Mouse (Mus musculus): Measurements from ENCODE around the gene Epb41l5. TPM values are rescaled to one million over a fixed set of nuclear protein-coding genes. Genes with fewer than 3 reads are reported as not detected.
A peak's percentile ranks its signal among the peaks of the same experiment; 100 is the strongest.

Gene Epb41l5
- polyA plus RNA-seq (2012; rRNA removed) = 10.6 and 13.5 TPM in 2 replicates

- peak; percentile 95 for DNase-seq (ENCODE audit: low read depth)
- TF ChIP-seq POLR2A (IDR thresholded peaks at IDR 0.05; ENCODE audit: borderline replicate concordance, extremely low read depth, insufficient read depth, insufficient read length, poor library complexity, severe bottlenecking) (peak; percentile 61; the same call in 1 of the 2 replicates), CTCF (IDR thresholded peaks at IDR 0.05; ENCODE audit: borderline replicate concordance, extremely low read depth, insufficient read depth, insufficient read length) (no peak)
Measured at GRCm38 (mm10) chr1:119648205-119649111, at the start of gene Epb41l5. TSS of gene Epb41l5 (minus strand) at chr1:119649000.

DNA sequence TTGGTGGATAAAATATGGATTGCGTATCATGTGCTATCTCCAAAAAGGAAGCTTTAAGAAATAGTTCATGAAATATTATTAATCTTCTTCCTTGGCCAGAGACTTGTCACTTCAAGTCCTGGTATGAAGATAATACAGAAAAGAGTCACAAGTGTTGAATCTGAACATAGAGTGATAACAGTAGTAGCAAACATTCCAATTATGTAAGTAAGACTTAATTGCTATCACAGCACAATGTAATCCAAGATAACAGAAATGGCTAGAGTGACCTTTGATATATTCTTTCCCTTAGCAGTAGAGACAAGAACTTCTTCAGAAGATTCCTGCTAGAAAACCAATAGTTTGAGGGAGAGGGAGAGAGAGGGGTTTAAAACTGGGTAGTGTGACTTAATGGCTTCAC lies 48.1 kb upstream of the Epb41l5 start:
- no peak for DNase-seq (ENCODE audit: low read depth)
- TF ChIP-seq CTCF (IDR thresholded peaks at IDR 0.05; ENCODE audit: borderline replicate concordance, extremely low read depth, insufficient read depth, insufficient read length) (no peak), POLR2A (IDR thresholded peaks at IDR 0.05; ENCODE audit: borderline replicate concordance, extremely low read depth, insufficient read depth, insufficient read length, poor library complexity, severe bottlenecking) (no peak)

- TF ChIP-seq CTCF (IDR thresholded peaks at IDR 0.05; ENCODE audit: borderline replicate concordance, extremely low read depth, insufficient read depth, insufficient read length) (no peak), POLR2A (IDR thresholded peaks at IDR 0.05; ENCODE audit: borderline replicate concordance, extremely low read depth, insufficient read depth, insufficient read length, poor library complexity, severe bottlenecking) (no peak)
- no peak for DNase-seq (ENCODE audit: low read depth)
Measured at GRCm38 (mm10) chr1:119685773-119686558, 37.2 kb upstream of the Epb41l5 start.

GRCm38 (mm10) chr1:119681663-119682213 lies 32.9 kb upstream of the Epb41l5 start:
- TF ChIP-seq POLR2A (IDR thresholded peaks at IDR 0.05; ENCODE audit: borderline replicate concordance, extremely low read depth, insufficient read depth, insufficient read length, poor library complexity, severe bottlenecking) = no peak
- no peak for TF ChIP-seq CTCF (IDR thresholded peaks at IDR 0.05; ENCODE audit: borderline replicate concordance, extremely low read depth, insufficient read depth, insufficient read length)
- DNase-seq (ENCODE audit: low read depth) = peak; percentile 73

DNA sequence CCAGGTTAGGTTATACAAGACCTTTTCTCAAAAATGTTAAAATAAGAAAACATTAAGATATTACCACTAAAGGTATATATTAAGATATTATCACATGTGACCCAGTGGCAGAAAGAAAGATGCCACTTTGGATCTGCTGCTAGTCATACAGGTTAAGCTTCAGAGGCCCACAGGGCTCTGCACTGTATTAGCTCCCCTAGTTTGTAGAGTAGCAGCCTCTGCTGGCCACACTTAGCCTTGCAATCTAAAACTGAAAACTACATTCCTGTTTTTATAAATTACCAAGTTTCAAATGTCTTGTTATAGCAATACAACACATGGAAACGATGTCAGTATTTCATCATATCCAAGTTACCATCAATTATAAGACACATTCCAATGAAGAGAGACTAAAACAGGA lies 26.2 kb upstream of the Epb41l5 start:
- peak; percentile 60 for DNase-seq (ENCODE audit: low read depth)
- TF ChIP-seq POLR2A (IDR thresholded peaks at IDR 0.05; ENCODE audit: borderline replicate concordance, extremely low read depth, insufficient read depth, insufficient read length, poor library complexity, severe bottlenecking) (no peak), CTCF (IDR thresholded peaks at IDR 0.05; ENCODE audit: borderline replicate concordance, extremely low read depth, insufficient read depth, insufficient read length) (peak; percentile 65; the same call in 1 of the 2 replicates)

- no peak for DNase-seq (ENCODE audit: low read depth)
- TF ChIP-seq CTCF (IDR thresholded peaks at IDR 0.05; ENCODE audit: borderline replicate concordance, extremely low read depth, insufficient read depth, insufficient read length) (no peak), POLR2A (IDR thresholded peaks at IDR 0.05; ENCODE audit: borderline replicate concordance, extremely low read depth, insufficient read depth, insufficient read length, poor library complexity, severe bottlenecking) (no peak)
Measured at GRCm38 (mm10) chr1:119666904-119667303, 18.1 kb upstream of the Epb41l5 start.

GRCm38 (mm10) chr1:119654307-119654706 lies 5.5 kb upstream of the Epb41l5 start:
- peak; percentile 39; the same call in 1 of the 2 replicates for TF ChIP-seq CTCF (IDR thresholded peaks at IDR 0.05; ENCODE audit: borderline replicate concordance, extremely low read depth, insufficient read depth, insufficient read length)
- no peak for TF ChIP-seq POLR2A (IDR thresholded peaks at IDR 0.05; ENCODE audit: borderline replicate concordance, extremely low read depth, insufficient read depth, insufficient read length, poor library complexity, severe bottlenecking)

GRCm38 (mm10) chr1:119650386-119650785 lies 1.6 kb upstream of the Epb41l5 start:
- TF ChIP-seq CTCF (IDR thresholded peaks at IDR 0.05; ENCODE audit: borderline replicate concordance, extremely low read depth, insufficient read depth, insufficient read length) (no peak), POLR2A (IDR thresholded peaks at IDR 0.05; ENCODE audit: borderline replicate concordance, extremely low read depth, insufficient read depth, insufficient read length, poor library complexity, severe bottlenecking) (no peak)
- DNase-seq (ENCODE audit: low read depth) = no peak

More at GRCm38 (mm10) chr1:119654307-119654706, 5.5 kb upstream of the Epb41l5 start:
- DNase-seq (ENCODE audit: low read depth) = no peak

DNA sequence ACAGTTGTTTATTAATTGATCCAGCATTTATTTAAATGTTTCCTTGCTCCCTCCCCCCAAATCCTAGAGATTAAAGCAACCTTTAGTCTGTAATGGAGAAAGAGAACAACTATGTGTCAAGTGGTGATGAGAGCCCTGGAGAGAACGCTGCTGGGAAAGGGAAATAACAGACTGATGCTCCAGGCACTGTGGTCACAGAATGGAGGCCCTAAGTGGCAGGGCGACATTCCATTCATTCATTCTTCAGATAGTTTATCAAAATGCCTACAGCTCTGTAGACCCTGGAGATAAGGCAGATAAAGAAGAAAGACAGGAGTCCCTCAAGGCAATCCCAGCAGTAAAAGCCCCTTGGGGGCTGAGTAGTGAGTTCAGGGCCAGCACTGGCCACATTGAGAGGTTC lies 827 bp upstream of the Epb41l5 start:
- TF ChIP-seq CTCF (IDR thresholded peaks at IDR 0.05; ENCODE audit: borderline replicate concordance, extremely low read depth, insufficient read depth, insufficient read length) (no peak), POLR2A (IDR thresholded peaks at IDR 0.05; ENCODE audit: borderline replicate concordance, extremely low read depth, insufficient read depth, insufficient read length, poor library complexity, severe bottlenecking) (no peak)
- no peak for DNase-seq (ENCODE audit: low read depth)

DNA sequence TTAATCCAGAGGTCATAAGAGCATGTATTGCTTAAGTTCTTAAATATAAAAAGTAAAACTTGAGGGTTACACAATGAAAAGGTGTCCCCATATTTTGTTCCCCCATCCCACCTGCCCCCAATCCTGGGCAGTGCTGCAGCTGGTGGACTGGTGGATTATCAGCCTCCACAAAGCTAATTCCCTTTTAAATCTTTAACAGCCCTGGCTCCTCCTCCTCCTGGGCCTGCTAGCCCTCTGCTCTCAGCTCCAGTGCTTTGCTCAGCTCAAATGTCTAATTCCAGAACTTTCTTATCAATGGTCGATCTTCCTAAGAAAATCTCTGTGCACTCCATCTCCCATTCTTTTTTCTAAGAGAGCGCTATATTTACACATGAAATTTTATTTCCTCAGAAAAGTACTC lies 2.4 kb downstream of the Epb41l5 start:
- no peak for TF ChIP-seq CTCF (IDR thresholded peaks at IDR 0.05; ENCODE audit: borderline replicate concordance, extremely low read depth, insufficient read depth, insufficient read length)
- TF ChIP-seq POLR2A (IDR thresholded peaks at IDR 0.05; ENCODE audit: borderline replicate concordance, extremely low read depth, insufficient read depth, insufficient read length, poor library complexity, severe bottlenecking) = no peak
- DNase-seq (ENCODE audit: low read depth) = no peak

DNA sequence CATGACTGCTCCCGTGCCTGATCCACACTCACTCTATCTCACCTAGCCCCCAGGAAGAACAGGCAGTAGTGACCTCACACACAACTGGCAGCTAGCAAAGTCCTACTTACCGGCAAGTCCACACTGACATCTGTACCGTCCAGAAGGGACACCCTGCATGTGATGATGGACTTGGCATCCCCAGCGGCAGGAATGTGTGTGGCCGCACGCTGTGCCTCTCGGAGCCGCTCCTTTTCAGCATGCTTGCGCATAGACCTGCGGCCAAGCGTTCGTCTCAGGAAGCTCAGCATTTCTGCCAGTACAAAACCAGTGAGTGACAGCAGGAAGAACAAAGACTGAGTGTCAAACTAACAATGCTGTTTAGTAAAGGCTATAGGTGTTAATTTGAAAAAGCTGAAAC lies 6.4 kb downstream of the Epb41l5 start:
- peak; percentile 62 for DNase-seq (ENCODE audit: low read depth)
- TF ChIP-seq POLR2A (IDR thresholded peaks at IDR 0.05; ENCODE audit: borderline replicate concordance, extremely low read depth, insufficient read depth, insufficient read length, poor library complexity, severe bottlenecking) (no peak), CTCF (IDR thresholded peaks at IDR 0.05; ENCODE audit: borderline replicate concordance, extremely low read depth, insufficient read depth, insufficient read length) (peak; percentile 43; the same call in 1 of the 2 replicates)

All from brain, embryonic 14.5 days (tissue).